Comparison of ENCODE assay signal across 29 mouse cellular contexts in genomic region chr4:103253846-103254245, GRCm38 (mm10). TPM values are rescaled to one million over a fixed set of nuclear protein-coding genes. Genes with fewer than 3 reads are reported as not detected.
"Had no signal": no experiment of that assay in that cellular context is flagged by ENCODE, and none has a peak within 500 bp of the region (broad histone marks: within the 10 kb centered on the region; RNA-seq: fewer than 3 reads in every experiment).

No protein-coding gene starts in this region.

- ATAC-seq: intestine, embryonic 16.5 days; midbrain, embryonic 15.5 days had no signal

- H3K36me3 ChIP-seq: lung, embryonic 15.5 days; midbrain, embryonic 12.5 days; midbrain, embryonic 15.5 days; neural tube, embryonic 12.5 days; neural tube, embryonic 15.5 days; stomach, embryonic 15.5 days had no signal

- H3K4me1 ChIP-seq: lung, embryonic 15.5 days; midbrain, embryonic 12.5 days; midbrain, embryonic 15.5 days; neural tube, embryonic 12.5 days; neural tube, embryonic 15.5 days; stomach, embryonic 15.5 days had no signal

- H3K4me2 ChIP-seq: lung, embryonic 15.5 days; midbrain, embryonic 12.5 days; midbrain, embryonic 15.5 days; neural tube, embryonic 12.5 days; neural tube, embryonic 15.5 days; stomach, embryonic 15.5 days had no signal

- H3K27me3 ChIP-seq: lung, embryonic 15.5 days; midbrain, embryonic 12.5 days; midbrain, embryonic 15.5 days; neural tube, embryonic 12.5 days; neural tube, embryonic 15.5 days; stomach, embryonic 15.5 days had no signal

- H3K9me3 ChIP-seq: lung, embryonic 15.5 days; midbrain, embryonic 12.5 days; midbrain, embryonic 15.5 days; neural tube, embryonic 12.5 days; neural tube, embryonic 15.5 days; stomach, embryonic 15.5 days had no signal

- H3K4me3 ChIP-seq: left cerebral cortex, adult 2 months; lung, embryonic 15.5 days; midbrain, embryonic 12.5 days; midbrain, embryonic 15.5 days; neural tube, embryonic 12.5 days; neural tube, embryonic 15.5 days; stomach, embryonic 15.5 days had no signal

- DNase-seq: kidney, adult 18-20 months; kidney, adult 9 months; kidney, postnatal 14 days; kidney, postnatal 4 days; layer of hippocampus, adult 9-11 months; lung, adult 18-20 months; lung, postnatal 10 days; lung, postnatal 36 days; right cerebral cortex, adult 18-20 months; right cerebral cortex, postnatal 14 days; right cerebral cortex, postnatal 4 days; thymus, postnatal 25 days had no signal

- H3K9ac ChIP-seq: liver, embryonic 14.5 days; lung, embryonic 15.5 days; midbrain, embryonic 12.5 days; midbrain, embryonic 15.5 days; neural tube, embryonic 12.5 days; neural tube, embryonic 15.5 days; stomach, embryonic 15.5 days had no signal

- H3K27ac ChIP-seq: left cerebral cortex, adult 2 months; liver, embryonic 14.5 days; lung, embryonic 15.5 days; midbrain, embryonic 12.5 days; midbrain, embryonic 15.5 days; neural tube, embryonic 12.5 days; neural tube, embryonic 15.5 days; stomach, embryonic 15.5 days had no signal

RNA-seq across cellular contexts. Expression of gene 4921539E11Rik, which starts 36.8 kb away (rescaled TPM):
- total RNA-seq: layer of hippocampus, adult 18-20 months; layer of hippocampus, postnatal 25 days; left cerebral cortex, adult 2 months; left cerebral cortex, postnatal 10 days; left cerebral cortex, postnatal 36 days had no signal
- polyA plus RNA-seq: intestine, embryonic 16.5 days; kidney, embryonic 16.5 days; limb, embryonic 11.5 days; limb, embryonic 14.5 days; liver, embryonic 14.5 days; lung, embryonic 15.5 days; midbrain, embryonic 12.5 days; midbrain, embryonic 15.5 days; neural tube, embryonic 12.5 days; neural tube, embryonic 15.5 days; stomach, embryonic 15.5 days; thymus, postnatal 0 days had no signal
